Mouse (Mus musculus) kidney, adult 9 months (tissue): ENCODE results near the gene Ldhd.

Experiments
- DNase-seq: peaks from one replicate; pipeline ENCODE4 v3.0.0; 2022

Ldhd gene

GRCm38 (mm10) chr8:111630105-111630521 lies at the start of gene Ldhd:
TSS of gene Ldhd (minus strand) at chr8:111630374.
- peak; percentile 87 for DNase-seq

- no peak for DNase-seq
These were observed 48.7 kb upstream of the Ldhd start for GRCm38 (mm10) chr8:111678848-111679247.

GRCm38 (mm10) chr8:111678111-111678510 lies 47.9 kb upstream of the Ldhd start:
- peak; percentile 86 for DNase-seq

- no peak for DNase-seq
These were observed 46.1 kb upstream of the Ldhd start for GRCm38 (mm10) chr8:111676237-111676636.

- no peak for DNase-seq
These were observed 36.6 kb upstream of the Ldhd start for GRCm38 (mm10) chr8:111666751-111667150.

- DNase-seq, result peak; percentile 93
These were observed 32.3 kb upstream of the Ldhd start for GRCm38 (mm10) chr8:111662473-111662872.

GRCm38 (mm10) chr8:111658819-111659423 lies 28.7 kb upstream of the Ldhd start:
- DNase-seq, result no peak

GRCm38 (mm10) chr8:111657312-111657854 lies 27.2 kb upstream of the Ldhd start:
- DNase-seq, result no peak

GRCm38 (mm10) chr8:111653524-111653923 lies 23.4 kb upstream of the Ldhd start:
- DNase-seq, result peak; percentile 70

GRCm38 (mm10) chr8:111650651-111651050 lies 20.5 kb upstream of the Ldhd start:
- no peak for DNase-seq

GRCm38 (mm10) chr8:111648834-111649233 lies 18.7 kb upstream of the Ldhd start:
- DNase-seq, result no peak

- DNase-seq, result peak; percentile 11
These were observed 15.5 kb upstream of the Ldhd start for GRCm38 (mm10) chr8:111645715-111646114.

GRCm38 (mm10) chr8:111644286-111645051 lies 14.3 kb upstream of the Ldhd start:
- peak; percentile 82 for DNase-seq

GRCm38 (mm10) chr8:111643264-111644141 lies 13.3 kb upstream of the Ldhd start, which contains the start of gene Zfp1:
TSS of gene Zfp1 (plus strand) at chr8:111643401.
- peak; percentile 95 for DNase-seq

GRCm38 (mm10) chr8:111642939-111643263 lies 12.7 kb upstream of the Ldhd start:
- no peak for DNase-seq

GRCm38 (mm10) chr8:111642496-111642895 lies 12.3 kb upstream of the Ldhd start:
- DNase-seq, result peak; percentile 58

- no peak for DNase-seq
These were observed 10.9 kb upstream of the Ldhd start for GRCm38 (mm10) chr8:111641064-111641463.

- DNase-seq, result no peak
These were observed 7.9 kb upstream of the Ldhd start for GRCm38 (mm10) chr8:111638086-111638485.

- DNase-seq, result peak; percentile 60
These were observed 2.8 kb upstream of the Ldhd start for GRCm38 (mm10) chr8:111632976-111633375.

- DNase-seq, result no peak
These were observed 1.4 kb upstream of the Ldhd start for GRCm38 (mm10) chr8:111631589-111631988.

GRCm38 (mm10) chr8:111628894-111629501 lies 1.2 kb downstream of the Ldhd start:
- DNase-seq, result peak; percentile 38

- peak; percentile 16 for DNase-seq
These were observed 1.8 kb downstream of the Ldhd start for GRCm38 (mm10) chr8:111628401-111628800.

- DNase-seq, result peak; percentile 69
These were observed 2.3 kb downstream of the Ldhd start for GRCm38 (mm10) chr8:111627923-111628322.
